In the genomic region with DNA sequence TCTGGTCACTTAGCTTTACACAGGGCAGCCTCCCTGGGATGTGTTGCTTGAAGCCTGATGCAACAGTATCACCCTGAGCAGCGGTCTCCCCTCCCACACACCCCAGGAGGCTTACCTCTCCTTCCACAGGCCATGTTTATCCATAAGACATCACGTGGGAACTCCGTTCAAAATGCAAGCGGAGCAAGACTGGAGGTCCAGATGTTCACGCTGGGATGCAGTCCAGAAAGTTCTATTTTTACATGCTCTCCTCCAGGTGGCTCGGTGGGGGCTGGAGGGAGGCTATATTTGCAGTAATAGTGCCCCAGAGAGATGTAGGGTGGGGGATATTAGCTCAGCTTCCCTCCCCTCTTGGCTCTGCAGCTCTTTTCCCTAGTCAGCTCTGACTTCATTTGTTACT, we compare ENCODE assay signal across 8 mouse cellular contexts. TPM values are rescaled to one million over a fixed set of nuclear protein-coding genes. Genes with fewer than 3 reads are reported as not detected.
DNase-seq lines count a peak whose midpoint lies in the region; ATAC-seq and TF ChIP-seq lines count a peak whose summit lies in the region.
"Had no signal": no experiment of that assay in that cellular context is flagged by ENCODE, and none has a peak within 500 bp of the region (broad histone marks: within the 10 kb centered on the region; RNA-seq: fewer than 3 reads in every experiment).

No protein-coding gene starts in this region.

- no peak overlapping the region for H3K4me3 ChIP-seq in kidney, postnatal 0 days (replicated peaks; ENCODE audit: low read depth, low read length)
- no peak overlapping the region for H3K4me3 ChIP-seq in neural tube, embryonic 15.5 days (replicated peaks)

- H3K9me3 ChIP-seq in kidney, postnatal 0 days (replicated peaks; ENCODE audit: low read length): no peaks in the 10 kb centered on the region
- H3K9me3 ChIP-seq in neural tube, embryonic 15.5 days (replicated peaks): no peaks in the 10 kb centered on the region

- peak; percentile 38 for DNase-seq in kidney, postnatal 0 days (ENCODE audit: low spot score)
- no peak for DNase-seq in kidney, adult 11 months
- peak; percentile 43 for DNase-seq in fibroblast of lung, adult 2 months (ENCODE audit: low read depth)
- peak; percentile 56 to 71 for DNase-seq in heart, adult 9 months (ENCODE audit: low spot score in 2 of 2)
- no peak for DNase-seq in B cell, adult 2 months

- H3K36me3 ChIP-seq in kidney, postnatal 0 days (ENCODE audit: insufficient read depth, low read length): no peaks in the 10 kb centered on the region
- H3K36me3 ChIP-seq in neural tube, embryonic 15.5 days: no peaks in the 10 kb centered on the region

- H3K4me2 ChIP-seq in kidney, postnatal 0 days (ENCODE audit: low read length): no peak overlapping the region
- H3K4me2 ChIP-seq in neural tube, embryonic 15.5 days: no peak overlapping the region

- no peak; the same call in 1 of the 2 replicates for ATAC-seq in kidney, postnatal 0 days (replicated peaks; ENCODE audit: low FRiP score, low read depth)
- peak; percentile 72 for ATAC-seq in neural tube, embryonic 15.5 days (ENCODE audit: low FRiP score)
- no peak for ATAC-seq in erythroblast, adult 5-6 weeks (replicated peaks; ENCODE audit: low FRiP score, poor library complexity, severe bottlenecking)

- H3K27ac ChIP-seq in kidney, postnatal 0 days: no peak overlapping the region
- H3K27ac ChIP-seq in neural tube, embryonic 15.5 days (replicated peaks): 0 out of 2 replicates have a peak overlapping the region, but pooled peaks have one; percentile 41
- H3K27ac ChIP-seq: liver, embryonic 14.5 days had no signal

- no peaks in the 10 kb centered on the region for H3K4me1 ChIP-seq in kidney, postnatal 0 days (replicated peaks; ENCODE audit: insufficient read depth, low read length)
- H3K4me1 ChIP-seq in neural tube, embryonic 15.5 days: peaks cover 3% of the 10 kb centered on the region

- H3K9ac ChIP-seq in kidney, postnatal 0 days (ENCODE audit: low read depth, low read length): no peak overlapping the region
- no peak overlapping the region for H3K9ac ChIP-seq in neural tube, embryonic 15.5 days (replicated peaks)
- H3K9ac ChIP-seq: liver, embryonic 14.5 days had no signal

- WGBS in kidney, postnatal 0 days: 36% methylated on average over 6 of the region's 6 CpGs
- 57% methylated on average over 6 of the region's 6 CpGs for whole genome bisulfite sequencing in neural tube, embryonic 15.5 days

- no peak for TF ChIP-seq CTCF in kidney, postnatal 0 days (IDR thresholded peaks at IDR 0.05; ENCODE audit: low read depth)

- H3K27me3 ChIP-seq in kidney, postnatal 0 days (ENCODE audit: insufficient read depth, low read length): no peaks in the 10 kb centered on the region
- no peaks in the 10 kb centered on the region for H3K27me3 ChIP-seq in neural tube, embryonic 15.5 days (replicated peaks)

RNA-seq across cellular contexts. Expression of gene Zfr, which starts 33.5 kb away (rescaled TPM):
- polyA plus RNA-seq in kidney, postnatal 0 days (2015; fragmentation: Nextera tagmentation; extraction: Ambion mirVana): 72.0 and 77.3 TPM in 2 replicates
- polyA plus RNA-seq in neural tube, embryonic 15.5 days (2015; fragmentation: Nextera tagmentation; extraction: Ambion mirVana): 162 and 173 TPM in 2 replicates
- 45.6 and 46.5 TPM in 2 replicates for total RNA-seq in erythroblast, adult 5-6 weeks (2015; ENCODE audit: low replicate concordance)
- 27.8 and 32.2 TPM in 2 replicates for total RNA-seq in erythroblast, adult 5-6 weeks (2017; ENCODE audit: low replicate concordance)

Comparison
In these comparisons a context has a peak if more than half of its experiments do, and no peak if none do; other contexts are left out.
1. DNase-seq: peak in kidney, postnatal 0 days (single experiment), fibroblast of lung, adult 2 months (single experiment) and heart, adult 9 months (2 of 2); none in kidney, adult 11 months (single experiment) and B cell, adult 2 months (0 of 2).